Mouse (Mus musculus) G1E (cell line): ENCODE measurements at regions not wholly inside any gene's neighbourhood (a gene's known extent, or its start where the extent isn't known, plus 50 kb on each side); places are given as distances from the start of the nearest gene placed in this dataset.

Source experiments
- CTCF ChIP-seq: IDR thresholded peaks from 2 replicates; pipeline ENCODE4 v1.5.1; 2012; ENCODE audit warnings: low read depth, low read length, inconsistent platforms, mixed read lengths
- GATA1 ChIP-seq: IDR thresholded peaks from 2 replicates; pipeline ENCODE4 v1.6.1; 2012; ENCODE audit warnings: borderline replicate concordance, low read length, inconsistent platforms, mixed read lengths

- no peak for TF ChIP-seq GATA1
- TF ChIP-seq CTCF = no peak
Measured at GRCm38 (mm10) chr3:37868454-37868853, 144.2 kb upstream of the Gm5148 start.
